Mouse (Mus musculus) monocyte, adult 2 months (primary cell): Measurements from ENCODE around the gene Gm14597.
"Not testable (repeated sequence)": the region's sequence is repeated elsewhere in the genome, so short reads cannot be mapped to it uniquely, and the experiment has no call there.

Source experiments
- DNase-seq, 2 experiments: peaks; one replicate each; pipeline ENCODE4 v3.0.0; 2022; ENCODE audit warnings: low spot score in 2 of 2, low read depth in 1 of 2

The Gm14597 gene

DNA sequence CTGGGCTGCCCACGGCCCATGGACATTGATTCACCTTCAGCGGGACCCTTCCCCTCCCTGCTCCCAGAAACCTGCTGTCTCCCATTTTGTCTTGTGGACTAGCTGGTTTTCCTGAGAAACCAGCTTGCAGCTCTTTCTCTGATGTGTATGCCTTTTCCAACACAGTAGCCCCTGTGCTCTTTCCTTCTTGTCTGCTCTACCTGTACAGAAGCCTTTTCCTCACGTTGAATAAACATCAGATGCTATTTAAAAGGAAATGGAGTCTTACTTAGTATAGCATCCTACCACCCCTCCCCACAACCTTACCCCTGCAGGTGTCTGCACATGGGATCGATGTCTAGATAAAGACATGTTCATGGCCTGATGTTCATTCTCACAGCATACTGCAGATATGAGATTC lies at the start of gene Gm14597:
TSS of gene Gm14597 (minus strand) at position 101 of the 400 bp plus-strand sequence.
- DNase-seq = not testable (repeated sequence)

DNA sequence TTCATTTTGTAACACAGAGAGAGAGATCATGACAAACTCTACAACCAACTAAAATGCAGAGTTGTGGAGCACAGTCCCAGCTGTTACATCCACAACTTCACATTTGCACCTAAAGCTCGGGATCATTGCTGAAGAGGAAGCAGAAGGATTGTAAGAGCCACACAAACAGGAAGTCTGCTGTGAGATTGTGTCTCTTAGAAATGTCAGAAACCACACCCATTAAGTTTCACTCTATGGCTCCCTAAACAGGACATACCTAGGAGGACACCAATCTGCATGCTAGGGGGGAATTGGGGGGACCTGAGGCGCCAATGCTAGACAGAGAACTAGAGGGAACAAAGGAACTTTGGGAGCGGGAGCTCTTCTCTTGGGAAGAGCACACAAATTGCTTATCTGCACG lies 44.1 kb upstream of the Gm14597 start:
- not testable (repeated sequence) for DNase-seq

DNA sequence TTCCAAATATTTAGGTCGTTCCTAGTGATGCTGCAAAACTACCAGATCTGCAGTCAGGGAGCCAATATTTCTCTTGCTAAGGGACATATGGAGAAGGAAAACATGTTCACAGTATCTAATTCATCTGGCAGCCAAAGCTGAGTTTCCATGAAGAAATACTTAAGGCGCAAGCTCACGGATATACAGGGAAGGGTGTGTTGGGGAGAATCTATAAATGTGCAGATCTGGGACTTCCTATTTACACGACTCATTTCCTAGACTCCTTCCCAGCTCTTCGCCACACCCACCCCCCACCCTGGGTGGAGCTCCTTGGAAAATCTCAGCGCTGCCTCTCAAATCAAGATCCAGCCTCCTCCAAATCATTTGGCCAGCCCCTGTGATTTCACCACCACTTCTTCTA lies 37.1 kb upstream of the Gm14597 start:
- DNase-seq = no peak

DNA sequence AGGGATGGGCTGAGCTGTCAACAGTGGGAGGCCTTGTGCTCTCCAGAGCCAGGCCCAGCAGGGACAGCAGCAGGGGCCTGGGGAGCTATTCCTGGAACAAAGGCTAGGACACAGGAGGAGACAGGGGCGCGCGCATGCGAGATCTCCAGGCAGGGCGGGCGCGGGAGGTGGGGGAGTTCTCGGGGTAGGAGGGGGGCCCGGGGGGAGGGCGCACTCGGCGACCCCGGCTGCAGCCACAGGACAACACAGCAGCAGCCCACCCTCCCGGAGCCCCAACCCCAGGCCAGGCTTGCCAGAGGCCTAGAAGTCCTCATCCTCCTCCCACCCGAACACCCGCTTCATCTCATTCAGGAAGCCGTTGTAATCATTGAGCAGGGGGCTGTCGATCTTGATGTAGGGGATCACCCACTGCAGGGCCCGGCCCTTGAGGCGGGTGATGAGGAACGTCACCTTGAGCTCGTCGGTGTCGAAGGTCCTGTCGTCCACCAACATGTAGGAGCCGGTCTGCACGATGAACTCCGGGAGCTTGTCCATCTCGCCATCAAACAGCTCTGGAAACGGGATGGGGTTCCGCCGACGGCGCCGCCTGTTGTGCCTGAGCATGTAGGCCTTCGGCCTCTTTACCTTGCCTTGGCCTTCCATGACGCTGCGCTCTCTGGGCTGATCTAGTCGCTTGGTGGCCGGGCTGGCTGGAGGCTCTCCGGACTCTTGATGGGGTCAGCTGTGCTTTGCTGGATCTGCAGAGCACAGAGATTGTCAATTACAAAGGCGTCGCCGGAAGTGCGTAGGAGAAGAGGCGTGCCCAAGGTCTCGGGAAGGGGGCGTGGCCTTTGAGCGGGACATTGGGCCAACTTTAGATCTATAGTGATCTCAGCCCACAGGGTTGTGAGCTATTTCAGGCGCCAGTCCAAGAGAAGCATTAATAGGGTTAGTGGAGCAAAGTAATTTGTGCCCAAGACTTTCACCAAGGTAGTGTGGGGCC lies 34.5 kb upstream of the Gm14597 start, which contains the start of gene Rtl8a:
TSS of gene Rtl8a (minus strand) at position 703 of the 982 bp plus-strand sequence.
- peak; percentile 3 to 31 for DNase-seq

DNA sequence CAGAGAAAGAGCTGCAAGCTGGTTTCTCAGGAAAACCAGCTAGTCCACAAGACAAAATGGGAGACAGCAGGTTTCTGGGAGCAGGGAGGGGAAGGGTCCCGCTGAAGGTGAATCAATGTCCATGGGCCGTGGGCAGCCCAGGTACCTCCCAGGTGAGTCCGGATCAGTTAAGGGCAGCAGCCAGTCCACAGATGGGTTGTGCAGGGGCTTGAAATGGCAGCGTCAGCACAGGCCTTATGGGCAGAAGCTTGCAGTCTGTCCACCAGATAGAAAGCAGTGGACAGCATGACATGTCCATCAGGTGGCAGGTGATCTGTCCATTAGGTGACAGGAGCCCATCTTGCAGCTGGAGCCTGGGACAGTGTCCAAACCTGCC lies 33.8 kb upstream of the Gm14597 start:
- DNase-seq = not testable (repeated sequence)

DNA sequence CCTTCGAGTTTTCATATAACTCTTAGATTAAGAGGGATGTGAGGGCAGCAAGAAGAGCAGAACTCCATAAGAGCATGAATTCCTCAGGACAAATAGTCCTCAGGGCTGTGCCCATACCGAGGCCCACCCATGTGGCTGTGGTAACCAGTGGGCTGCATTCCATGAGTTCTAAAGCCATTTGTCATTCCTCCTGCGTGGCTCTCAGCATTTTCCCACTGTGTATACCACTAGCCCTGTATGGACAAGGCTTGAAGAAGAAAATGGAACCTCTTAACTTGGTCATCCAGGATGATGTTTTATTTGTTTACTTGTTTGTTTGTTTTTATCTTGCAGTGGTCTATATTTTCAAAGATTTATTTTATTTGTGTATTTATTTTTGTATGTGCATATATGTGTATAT lies 29.3 kb upstream of the Gm14597 start:
- DNase-seq = not testable (repeated sequence)

DNA sequence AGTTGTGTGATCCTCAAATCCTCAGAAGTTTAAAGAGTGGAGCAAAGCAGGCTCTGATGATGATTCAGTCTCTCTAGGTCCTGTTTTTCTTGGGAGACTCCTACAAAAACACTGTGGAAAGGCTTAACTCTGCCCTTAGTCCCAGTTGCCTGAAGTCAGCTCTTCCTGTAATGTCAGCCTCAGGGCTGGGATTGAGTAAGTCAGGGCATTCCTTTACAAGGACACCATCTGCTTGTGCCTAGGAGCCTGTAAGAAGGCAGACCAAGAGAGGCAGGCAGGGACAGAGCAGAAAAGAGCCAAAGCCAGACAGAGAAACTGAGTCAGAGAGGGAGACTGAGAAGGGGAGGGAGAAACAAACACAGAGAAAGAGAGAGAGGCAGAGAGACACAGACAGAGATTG lies 2.6 kb upstream of the Gm14597 start:
- not testable (repeated sequence) for DNase-seq

DNA sequence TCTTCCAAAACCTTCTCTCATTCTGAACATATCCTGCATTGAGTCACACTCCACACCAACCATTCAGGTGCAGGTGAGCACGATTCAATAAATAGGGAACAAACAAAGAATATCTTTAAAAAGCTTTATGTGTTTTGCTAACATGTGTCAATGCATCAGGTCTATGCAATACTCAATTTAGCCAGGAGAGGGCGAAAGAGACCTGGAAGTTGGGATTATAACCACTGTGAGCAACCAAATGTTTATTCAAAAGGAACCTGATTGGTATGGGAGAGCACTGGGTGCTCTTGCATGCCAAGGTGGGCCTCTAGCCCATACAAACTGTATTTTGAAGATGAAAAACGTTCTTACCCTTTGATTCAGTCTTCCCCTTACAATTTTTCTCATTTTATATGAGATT lies 1.8 kb upstream of the Gm14597 start:
- peak in 1 of 2 experiments; percentile 19 for DNase-seq

DNA sequence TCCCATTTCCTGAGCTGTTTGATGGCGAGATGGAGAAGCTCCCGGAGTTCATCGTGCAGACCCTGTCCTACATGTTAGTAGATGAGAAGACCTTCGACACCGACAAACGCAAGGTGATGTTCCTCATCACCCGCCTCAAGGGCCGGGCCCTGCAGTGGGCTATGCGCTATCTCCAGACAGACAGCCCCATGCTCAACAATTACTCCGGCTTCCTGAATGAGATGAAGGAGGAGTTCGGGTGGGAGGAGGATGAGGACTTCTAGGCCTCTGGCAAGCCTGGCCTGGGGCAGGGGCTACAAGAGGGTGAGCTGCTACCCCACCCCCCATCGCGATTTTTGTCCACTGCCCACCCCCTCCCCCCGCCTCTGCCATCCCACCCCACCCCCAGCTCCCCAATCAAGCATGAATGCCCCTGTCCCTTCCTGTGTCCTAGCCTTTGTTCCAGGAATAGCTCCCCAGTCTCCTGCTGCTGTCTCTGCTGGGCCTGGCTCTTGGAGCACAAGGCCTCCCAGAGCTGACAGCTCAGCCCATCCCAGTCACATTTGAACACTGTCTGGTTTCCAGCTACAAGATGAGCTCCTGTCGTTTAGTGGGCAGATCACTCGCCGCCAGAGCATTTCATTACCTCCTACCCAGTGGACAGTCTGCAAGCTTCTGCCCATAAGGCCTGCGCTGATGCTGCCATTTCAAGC lies 511 bp downstream of the Gm14597 start:
- DNase-seq = no peak

DNA sequence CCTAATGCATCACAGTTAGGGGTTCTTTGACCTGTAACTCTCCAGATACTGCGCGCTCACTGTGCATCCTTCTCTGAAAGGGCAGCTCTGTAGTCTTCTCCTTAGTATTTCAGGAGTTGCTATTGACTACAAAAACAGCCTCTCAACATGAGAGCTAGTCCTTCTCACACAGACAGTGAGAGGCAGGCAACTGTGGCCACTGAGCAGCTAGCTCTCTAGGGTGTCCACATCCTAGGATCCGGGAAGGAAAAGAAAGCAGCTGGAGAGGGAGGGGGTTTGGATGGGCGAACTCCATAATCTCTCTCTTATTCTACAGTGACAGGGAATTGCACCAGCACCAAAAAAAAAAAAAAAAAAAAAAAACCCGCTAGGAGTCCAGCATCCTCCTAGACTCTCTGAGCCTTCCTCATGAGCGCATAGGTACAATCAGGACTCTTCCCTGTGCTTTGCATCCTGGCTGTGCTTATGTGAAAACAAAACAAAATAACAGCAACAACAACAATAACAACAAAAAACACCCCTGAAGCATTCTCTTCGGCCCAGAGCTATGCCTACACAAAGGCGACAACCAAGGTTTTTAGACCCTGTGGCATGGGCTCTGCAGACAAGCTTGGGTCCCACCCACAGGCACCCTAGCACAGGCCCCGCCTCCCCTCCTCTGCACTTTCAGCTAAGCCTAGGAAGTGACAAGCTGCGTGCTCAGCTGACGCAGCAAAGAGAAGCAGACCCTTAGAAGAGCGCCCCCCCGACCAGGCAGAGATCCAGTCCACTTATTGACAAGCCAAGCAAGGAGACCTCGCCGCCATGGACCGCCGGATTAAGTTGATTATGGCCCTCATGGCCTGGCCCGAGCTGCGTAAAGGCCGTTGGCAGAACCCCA lies 1.3 kb downstream of the Gm14597 start, which contains the start of gene Rtl8c:
TSS of gene Rtl8c (plus strand) at position 791 of the 880 bp plus-strand sequence.
- no peak for DNase-seq

DNA sequence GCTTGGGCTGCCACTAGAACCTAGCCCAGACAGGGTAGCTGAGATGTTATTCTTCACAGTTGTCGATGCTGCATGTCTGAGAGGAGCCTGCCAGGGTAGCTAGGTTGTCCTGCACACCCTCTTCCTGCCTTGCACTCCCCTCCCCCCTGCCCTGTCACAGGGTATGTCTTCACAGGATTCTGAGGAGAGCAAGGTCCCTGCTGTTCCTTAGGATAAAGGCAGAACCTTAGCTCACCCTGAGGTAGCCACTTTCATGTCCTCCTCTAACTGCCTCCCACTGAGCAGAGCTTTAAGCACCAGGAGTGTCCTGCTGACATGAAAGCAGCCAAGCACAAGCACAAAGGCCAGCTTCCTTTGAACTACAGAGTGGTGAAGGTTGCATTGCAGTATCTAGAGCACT lies 2.6 kb downstream of the Gm14597 start:
- DNase-seq = not testable (repeated sequence)

DNA sequence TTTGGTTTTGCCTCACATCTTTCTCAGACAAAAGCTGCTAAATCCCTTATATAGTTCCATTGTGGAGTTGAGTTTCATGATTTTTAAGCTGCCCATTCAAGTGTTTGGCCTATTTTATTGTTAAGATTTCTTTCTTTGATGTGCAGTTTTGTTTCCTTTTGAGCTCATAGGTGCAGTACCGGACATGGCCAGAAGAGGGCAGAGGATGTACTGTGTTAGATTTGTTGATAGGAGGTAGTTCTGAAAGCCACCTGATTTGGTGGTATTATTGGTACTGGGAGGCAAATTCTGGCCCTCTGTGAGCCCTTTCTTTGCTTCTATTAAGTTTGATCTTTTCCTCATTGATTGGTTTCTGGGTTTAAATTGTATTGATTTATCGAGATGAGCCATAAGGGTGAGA lies 8.8 kb downstream of the Gm14597 start:
- DNase-seq = not testable (repeated sequence)

DNA sequence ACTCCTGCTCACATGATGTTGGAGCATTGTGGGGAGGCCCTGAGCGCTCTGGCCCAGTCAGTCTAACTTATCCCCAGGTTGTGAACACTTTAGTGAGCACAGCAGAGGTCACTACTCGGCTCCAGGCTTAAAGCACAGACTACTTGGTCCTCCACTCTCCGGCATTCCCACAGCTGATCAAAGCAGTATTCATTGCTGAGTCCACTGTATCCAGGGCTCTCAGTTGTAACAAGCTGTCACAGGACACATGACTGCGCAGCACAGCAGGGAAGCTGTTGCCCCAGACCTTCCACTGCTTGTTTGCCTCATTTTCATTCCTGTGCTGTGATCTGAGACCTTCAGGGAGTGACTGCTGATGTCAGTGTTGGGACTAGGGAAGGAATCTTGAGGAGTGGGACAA lies 25.4 kb downstream of the Gm14597 start:
- not testable (repeated sequence) for DNase-seq

DNA sequence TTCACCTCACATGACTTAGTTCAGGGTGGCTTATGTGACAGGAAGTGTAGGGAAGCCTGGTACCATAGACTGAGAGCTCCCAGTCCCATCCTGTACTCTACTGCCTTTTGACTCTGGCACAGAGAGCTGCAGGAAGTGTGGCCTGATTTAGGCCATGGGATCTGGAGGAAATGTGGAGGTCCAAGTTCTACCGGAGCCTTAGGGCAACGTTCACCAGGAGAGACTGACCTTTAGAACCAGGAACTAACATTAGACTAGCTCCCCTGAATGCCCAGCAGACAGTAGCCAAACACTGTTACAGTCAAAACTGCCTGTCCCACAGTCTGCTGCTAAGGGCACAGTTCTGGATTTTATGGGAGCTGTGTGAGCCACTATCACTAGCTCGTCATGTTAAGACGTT lies 27.4 kb downstream of the Gm14597 start:
- not testable (repeated sequence) for DNase-seq

DNA sequence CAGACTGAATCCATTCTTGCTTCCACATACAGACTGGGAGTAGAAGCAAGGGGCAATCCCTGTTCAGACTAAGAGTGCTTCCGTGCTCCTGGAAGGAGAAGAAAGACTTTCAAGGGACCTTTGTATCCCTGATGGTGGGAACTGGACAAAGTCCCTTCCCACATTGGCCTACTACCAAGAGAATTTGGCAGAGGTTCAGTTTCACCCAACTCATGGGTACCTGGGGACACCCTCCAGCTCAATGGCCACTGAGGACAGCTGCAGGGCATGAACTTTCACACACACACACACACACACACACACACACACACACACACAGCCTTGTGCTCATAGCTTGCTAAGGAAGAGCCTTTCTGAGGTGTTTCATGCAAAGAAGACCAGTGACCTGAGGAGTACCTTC lies 29.5 kb downstream of the Gm14597 start:
- no peak for DNase-seq
